Mouse (Mus musculus) intestine, postnatal 0 days (tissue): ENCODE data around the gene Naa35. TPM values are rescaled to one million over a fixed set of nuclear protein-coding genes. Genes with fewer than 3 reads are reported as not detected.
A peak's percentile ranks its signal among the peaks of the same experiment; 100 is the strongest.

Experiments used
- ATAC-seq: fragments of 200-750 bp; cut with Nextera tagmentation; 2 replicates; pipeline ENCODE4 v1.8.0; 2017; ENCODE audit warnings: mild to moderate bottlenecking, moderate TSS enrichment, moderate library complexity
- H3K27ac ChIP-seq: fragments of 300-500 bp; sonication (generic); 2 replicates; pipeline ENCODE4 v1.5.1; 2014; ENCODE audit warnings: mild to moderate bottlenecking, low read depth, low read length, moderate library complexity
- H3K27me3 ChIP-seq: fragments of 300-500 bp; sonication (generic); replicated peaks from 2 replicates; pipeline ENCODE4 v1.6.1; 2014; ENCODE audit warnings: low read length, mixed read lengths; ENCODE audit not compliant: control insufficient read depth, insufficient read depth
- H3K36me3 ChIP-seq: fragments of 300-500 bp; sonication (generic); 2 replicates; pipeline ENCODE4 v1.6.1; 2014; ENCODE audit warnings: mild to moderate bottlenecking, moderate library complexity; ENCODE audit not compliant: control insufficient read depth, insufficient read depth
- H3K4me1 ChIP-seq: fragments of 300-500 bp; sonication (generic); replicated peaks from 2 replicates; pipeline ENCODE4 v1.6.1; 2014; ENCODE audit warnings: antibody characterized with exemption, low read length, mixed read lengths; ENCODE audit not compliant: control insufficient read depth, insufficient read depth
- H3K4me2 ChIP-seq: fragments of 300-500 bp; sonication (generic); replicated peaks from 2 replicates; pipeline ENCODE4 v1.6.1; 2014; ENCODE audit warnings: low read depth, mild to moderate bottlenecking, moderate library complexity
- H3K4me3 ChIP-seq: fragments of 300-500 bp; sonication (generic); 2 replicates; pipeline ENCODE4 v1.5.1; 2014; ENCODE audit warnings: low read depth, low read length
- H3K9ac ChIP-seq: fragments of 300-500 bp; sonication (generic); 2 replicates; pipeline ENCODE4 v1.6.1; 2014; ENCODE audit warnings: mild to moderate bottlenecking, low read depth, low read length
- H3K9me3 ChIP-seq: fragments of 300-500 bp; sonication (generic); 2 replicates; pipeline ENCODE4 v1.6.1; 2016; ENCODE audit warnings: mixed run types; ENCODE audit not compliant: control insufficient read depth
- CTCF ChIP-seq: sonication (generic); IDR thresholded peaks from 2 replicates; pipeline ENCODE4 v1.5.1; 2016; ENCODE audit warnings: low read depth, mild to moderate bottlenecking, control low read depth, antibody characterized with exemption, moderate library complexity
- WGBS: fragments of 180-500 bp; shearing (Covaris S2); extraction: QIAGEN DNeasy Blood & Tissue Kit; methylation state at CpG from one replicate; pipeline ENCODE4 v1.1.7; 2014; 5-methylcytosine and 5-hydroxymethylcytosine counted together
- polyA plus RNA-seq: library from polyadenylated mRNA; unstranded; fragments of >200 nt; fragmentation: Nextera tagmentation; extraction: Ambion mirVana; gene quantifications from 2 replicates; pipeline ENCODE4 v1.2.1, GENCODE M21; 2015

Naa35 gene
- polyA plus RNA-seq, 1 experiment from 2014 or later, result 39.8 TPM

- Histone ChIP-seq H3K4me2 (no peak overlapping the region), H3K9me3 (no peaks in the 10 kb centered on the region), H3K4me3 (no peak overlapping the region), H3K4me1 (no peaks in the 10 kb centered on the region), H3K27ac (no peak overlapping the region), H3K36me3 (peaks cover 32% of the 10 kb centered on the region), H3K9ac (no peak overlapping the region), H3K27me3 (no peaks in the 10 kb centered on the region)
- ATAC-seq, result no peak; the same call in 1 of the 2 replicates
- WGBS, result 71% methylated on average over 8 of the region's 8 CpGs
- no peak for TF ChIP-seq CTCF
Measured at GRCm38 (mm10) chr13:59661387-59661786, 76.3 kb downstream of the Naa35 start.

GRCm38 (mm10) chr13:59661966-59662365, 76.9 kb downstream of the Naa35 start:
- ATAC-seq, result no peak
- no peak for TF ChIP-seq CTCF

GRCm38 (mm10) chr13:59663939-59664712, 79.1 kb downstream of the Naa35 start:
- no peak for ATAC-seq
- Histone ChIP-seq H3K27me3 (no peaks in the 10 kb centered on the region), H3K4me1 (0 out of 2 replicates have a peak, but pooled peaks cover 3% of the 10 kb centered on the region), H3K9me3 (no peaks in the 10 kb centered on the region), H3K9ac (no peak overlapping the region), H3K36me3 (peaks cover 29% of the 10 kb centered on the region), H3K27ac (0 out of 2 replicates have a peak overlapping the region, but pooled peaks have one; percentile 41), H3K4me2 (no peak overlapping the region), H3K4me3 (no peak overlapping the region)
- TF ChIP-seq CTCF, result no peak
- 92% methylated on average over 19 of the region's 19 CpGs for WGBS

More at GRCm38 (mm10) chr13:59661966-59662365, 76.9 kb downstream of the Naa35 start:
- Histone ChIP-seq H3K9ac (no peak overlapping the region), H3K9me3 (no peaks in the 10 kb centered on the region), H3K4me3 (no peak overlapping the region), H3K27ac (no peak overlapping the region), H3K36me3 (peaks cover 31% of the 10 kb centered on the region), H3K4me2 (no peak overlapping the region), H3K4me1 (no peaks in the 10 kb centered on the region), H3K27me3 (no peaks in the 10 kb centered on the region)
- WGBS, result 90% methylated on average over 12 of the region's 12 CpGs

- H3K27ac ChIP-seq, result no peak overlapping the region
- H3K4me1 ChIP-seq, result 0 out of 2 replicates have a peak, but pooled peaks cover 3% of the 10 kb centered on the region
- 57% methylated on average over 5 of the region's 5 CpGs for WGBS
- no peak overlapping the region for H3K9ac ChIP-seq
- TF ChIP-seq CTCF, result no peak
- H3K27me3 ChIP-seq, result no peaks in the 10 kb centered on the region
- ATAC-seq, result no peak
- H3K36me3 ChIP-seq, result peaks cover 22% of the 10 kb centered on the region
- no peak overlapping the region for H3K4me3 ChIP-seq
- H3K4me2 ChIP-seq, result no peak overlapping the region
- no peaks in the 10 kb centered on the region for H3K9me3 ChIP-seq
Measured at GRCm38 (mm10) chr13:59667763-59668162, 82.7 kb downstream of the Naa35 start.

GRCm38 (mm10) chr13:59668501-59669093, 83.5 kb downstream of the Naa35 start:
- no peak overlapping the region for H3K9ac ChIP-seq
- no peaks in the 10 kb centered on the region for H3K9me3 ChIP-seq
- H3K36me3 ChIP-seq, result peaks cover 17% of the 10 kb centered on the region
- 9% methylated on average over 11 of the region's 11 CpGs for WGBS
- peak; percentile 93 for ATAC-seq
- no peak overlapping the region for H3K4me3 ChIP-seq
- no peak for TF ChIP-seq CTCF
- no peaks in the 10 kb centered on the region for H3K27me3 ChIP-seq
- peak overlapping the region; percentile 47 for H3K4me2 ChIP-seq
- H3K27ac ChIP-seq, result peak overlapping the region; percentile 87
- H3K4me1 ChIP-seq, result 0 out of 2 replicates have a peak, but pooled peaks cover 3% of the 10 kb centered on the region

- H3K9me3 ChIP-seq, result no peaks in the 10 kb centered on the region
- H3K4me3 ChIP-seq, result no peak overlapping the region
- no peak overlapping the region for H3K4me2 ChIP-seq
- no peaks in the 10 kb centered on the region for H3K27me3 ChIP-seq
- H3K27ac ChIP-seq, result no peak overlapping the region
- 86% methylated on average over 10 of the region's 10 CpGs for WGBS
- H3K4me1 ChIP-seq, result 0 out of 2 replicates have a peak, but pooled peaks cover 3% of the 10 kb centered on the region
- no peak for TF ChIP-seq CTCF
- H3K36me3 ChIP-seq, result peaks cover 6% of the 10 kb centered on the region; the same call in 1 of the 2 replicates
- no peak overlapping the region for H3K9ac ChIP-seq
- no peak for ATAC-seq
Measured at GRCm38 (mm10) chr13:59669946-59670345, 84.9 kb downstream of the Naa35 start.
